Mouse (Mus musculus) small intestine, adult 2 months (tissue): ENCODE measurements around the gene Ckap2l. TPM values are rescaled to one million over a fixed set of nuclear protein-coding genes. Genes with fewer than 3 reads are reported as not detected.

Experiments
- H3K27ac ChIP-seq: fragments of 200-500 bp; 2 replicates; pipeline ENCODE4 v1.5.1; 2012; ENCODE audit warnings: low read depth, low read length, control low read depth, inconsistent platforms; ENCODE audit not compliant: insufficient read depth
- H3K27me3 ChIP-seq: fragments of 200-500 bp; 2 replicates; pipeline ENCODE4 v1.6.1; 2012; ENCODE audit warnings: mild to moderate bottlenecking, moderate library complexity, low read length, inconsistent platforms; ENCODE audit not compliant: control insufficient read depth, insufficient read depth
- H3K36me3 ChIP-seq: fragments of 200-500 bp; 2 replicates; pipeline ENCODE4 v1.6.1; 2012; ENCODE audit warnings: mild to moderate bottlenecking, low read length, control low read depth, inconsistent platforms; ENCODE audit not compliant: control insufficient read depth, insufficient read depth
- H3K4me1 ChIP-seq: fragments of 200-500 bp; 2 replicates; pipeline ENCODE4 v1.6.1; 2012; ENCODE audit warnings: low read length, inconsistent platforms, mixed read lengths; ENCODE audit not compliant: control insufficient read depth, insufficient read depth, insufficient read length
- H3K4me3 ChIP-seq: fragments of 200-500 bp; 2 replicates; pipeline ENCODE4 v1.5.1; 2012; ENCODE audit warnings: low read depth, mild to moderate bottlenecking, control low read depth, inconsistent platforms, low read length, moderate library complexity
- CTCF ChIP-seq: fragments of 200-500 bp; IDR thresholded peaks from 2 replicates; pipeline ENCODE4 v1.5.1; 2012; ENCODE audit warnings: low read depth, mild to moderate bottlenecking, control low read depth, inconsistent platforms, low read length, moderate library complexity, mixed read lengths; ENCODE audit not compliant: insufficient replicate concordance, insufficient read length; ENCODE audit errors: extremely low read depth
- POLR2A ChIP-seq: fragments of 200-500 bp; IDR thresholded peaks from 2 replicates; pipeline ENCODE4 v1.6.1; 2012; ENCODE audit warnings: low read depth, mild to moderate bottlenecking, control low read depth, inconsistent platforms, low read length, moderate library complexity
- WGBS: fragments of 180-500 bp; shearing (Covaris S2); methylation state at CpG from one replicate; pipeline ENCODE4 v1.1.7; 2018; 5-methylcytosine and 5-hydroxymethylcytosine counted together
- polyA plus RNA-seq: library from polyadenylated mRNA; depleted of rRNA; stranded (reverse); fragments of >200 nt; gene quantifications from 2 replicates; pipeline ENCODE4 v1.2.3, GENCODE M21; 2012

The Ckap2l gene
- polyA plus RNA-seq, 1 experiment = 0.91 TPM

GRCm38 (mm10) chr2:129254076-129254475, 42.9 kb downstream of the Ckap2l start:
- Histone ChIP-seq H3K4me3 (no peak overlapping the region), H3K27ac (no peak overlapping the region), H3K36me3 (no peaks in the 10 kb centered on the region), H3K4me1 (peaks cover 17% of the 10 kb centered on the region), H3K27me3 (0 out of 2 replicates have a peak, but pooled peaks cover 5% of the 10 kb centered on the region)
- 18% methylated on average over 2 of the region's 2 CpGs for WGBS
- TF ChIP-seq POLR2A (no peak), CTCF (no peak)

GRCm38 (mm10) chr2:129253631-129253970, 43.4 kb downstream of the Ckap2l start:
- WGBS = 53% methylated on average over 2 of the region's 2 CpGs
- Histone ChIP-seq H3K27ac (no peak overlapping the region), H3K36me3 (no peaks in the 10 kb centered on the region), H3K4me1 (peaks cover 19% of the 10 kb centered on the region), H3K27me3 (0 out of 2 replicates have a peak, but pooled peaks cover 5% of the 10 kb centered on the region), H3K4me3 (no peak overlapping the region)
- no peak for TF ChIP-seq CTCF
- no peak for TF ChIP-seq POLR2A

DNA sequence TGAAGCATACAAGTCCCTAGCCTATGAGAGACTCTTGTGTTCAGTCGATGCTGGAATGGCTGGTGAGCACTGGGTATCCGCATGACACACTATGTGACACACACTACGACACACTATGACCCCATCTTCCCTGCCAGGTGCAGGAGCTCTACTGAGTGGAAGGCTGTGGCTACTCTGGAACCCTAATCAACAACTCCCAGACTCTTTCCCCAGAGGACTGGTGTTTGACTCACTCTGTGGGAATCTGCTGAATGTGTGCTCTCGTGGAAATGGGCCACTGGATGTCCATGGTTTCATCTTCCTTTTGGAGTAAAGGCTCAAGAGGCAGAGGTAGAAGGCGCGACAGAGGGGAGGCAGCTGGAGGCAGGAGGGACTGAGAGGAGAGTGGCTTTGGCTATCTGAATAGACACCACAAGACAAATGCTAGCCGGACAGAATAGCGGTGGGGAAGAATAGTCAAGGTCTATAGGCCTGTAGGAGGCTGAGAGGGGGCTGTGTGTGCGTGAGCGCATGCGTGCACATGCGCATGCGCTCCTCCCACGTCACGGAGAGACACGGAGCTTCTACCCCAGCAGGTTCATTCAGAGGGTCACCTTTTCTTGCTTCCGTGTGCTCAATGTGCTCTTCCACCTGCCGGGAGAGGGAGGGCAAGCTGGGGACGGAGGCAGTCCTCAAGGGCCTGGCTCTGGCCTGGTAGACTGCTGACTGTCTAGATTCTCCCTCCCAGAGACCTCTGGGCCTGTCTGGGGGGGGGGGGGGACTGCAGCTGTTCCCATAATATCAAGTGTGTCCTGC, 44.0 kb downstream of the Ckap2l start:
- Histone ChIP-seq H3K27me3 (0 out of 2 replicates have a peak, but pooled peaks cover 5% of the 10 kb centered on the region), H3K36me3 (no peaks in the 10 kb centered on the region), H3K4me1 (peaks cover 23% of the 10 kb centered on the region), H3K4me3 (no peak overlapping the region), H3K27ac (no peak overlapping the region)
- TF ChIP-seq POLR2A = no peak
- no peak for TF ChIP-seq CTCF
- WGBS = 79% methylated on average over 19 of the region's 19 CpGs

DNA sequence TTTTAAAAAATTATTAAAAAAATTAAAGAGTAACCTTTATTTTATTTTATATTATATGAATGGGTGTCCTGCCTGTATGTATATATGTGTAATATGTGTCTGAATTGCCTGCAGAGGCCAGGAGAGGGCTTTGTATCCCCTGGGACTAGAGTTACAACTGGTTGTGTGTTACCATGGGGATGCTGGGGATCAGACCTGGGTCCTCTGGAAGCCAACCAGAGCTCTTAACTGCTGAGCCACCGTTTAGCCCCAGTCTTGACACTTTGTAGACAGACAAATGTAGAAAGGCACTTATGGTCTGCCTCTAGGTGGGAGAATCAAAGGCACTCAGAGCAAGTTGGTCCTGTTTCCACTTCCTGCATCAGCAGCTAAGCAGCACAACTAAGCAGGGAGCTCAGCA, 47.7 kb downstream of the Ckap2l start:
- WGBS = 71% methylated on average over 1 of the region's 1 CpGs
- TF ChIP-seq CTCF (no peak), POLR2A (no peak)

GRCm38 (mm10) chr2:129247707-129248121, 49.3 kb downstream of the Ckap2l start:
- peak overlapping the region; percentile 99 for H3K27ac ChIP-seq
- TF ChIP-seq POLR2A (no peak), CTCF (no peak)
- WGBS = 26% methylated on average over 7 of the region's 7 CpGs
- peaks cover 33% of the 10 kb centered on the region for H3K4me1 ChIP-seq
- H3K36me3 ChIP-seq = no peaks in the 10 kb centered on the region
- H3K4me3 ChIP-seq = no peak overlapping the region; the same call in 1 of the 2 replicates
- no peaks in the 10 kb centered on the region for H3K27me3 ChIP-seq

More for the DNA sequence above, 47.7 kb downstream of the Ckap2l start:
- H3K27me3 ChIP-seq = no peaks in the 10 kb centered on the region
- no peak overlapping the region for H3K4me3 ChIP-seq
- H3K4me1 ChIP-seq = peaks cover 41% of the 10 kb centered on the region
- no peaks in the 10 kb centered on the region for H3K36me3 ChIP-seq
- no peak overlapping the region for H3K27ac ChIP-seq

DNA sequence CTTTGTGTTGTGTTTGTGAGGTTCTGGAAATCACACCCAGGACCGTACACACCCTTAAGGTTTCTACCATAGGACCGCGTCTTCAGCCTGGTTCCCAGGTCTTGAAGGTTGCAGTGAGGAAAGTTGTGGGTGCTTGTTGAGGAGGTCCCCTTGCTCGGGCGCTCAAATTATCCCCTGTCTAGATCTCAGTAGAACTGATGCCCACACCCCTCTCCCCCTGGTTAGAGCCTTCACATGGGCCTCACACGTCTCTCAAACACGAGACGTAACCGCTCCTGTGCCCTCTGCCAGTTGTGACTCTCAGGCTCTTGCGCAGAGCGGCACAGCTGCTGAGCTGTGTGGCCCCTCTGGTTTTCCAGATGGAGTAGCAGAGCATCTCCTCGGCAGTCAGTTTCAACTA, 50.1 kb downstream of the Ckap2l start:
- H3K4me3 ChIP-seq = no peak overlapping the region
- peak overlapping the region; percentile 99 for H3K27ac ChIP-seq
- no peaks in the 10 kb centered on the region for H3K27me3 ChIP-seq
- WGBS = 94% methylated on average over 12 of the region's 12 CpGs
- TF ChIP-seq POLR2A (no peak), CTCF (no peak)
- peaks cover 33% of the 10 kb centered on the region for H3K4me1 ChIP-seq
- no peaks in the 10 kb centered on the region for H3K36me3 ChIP-seq

DNA sequence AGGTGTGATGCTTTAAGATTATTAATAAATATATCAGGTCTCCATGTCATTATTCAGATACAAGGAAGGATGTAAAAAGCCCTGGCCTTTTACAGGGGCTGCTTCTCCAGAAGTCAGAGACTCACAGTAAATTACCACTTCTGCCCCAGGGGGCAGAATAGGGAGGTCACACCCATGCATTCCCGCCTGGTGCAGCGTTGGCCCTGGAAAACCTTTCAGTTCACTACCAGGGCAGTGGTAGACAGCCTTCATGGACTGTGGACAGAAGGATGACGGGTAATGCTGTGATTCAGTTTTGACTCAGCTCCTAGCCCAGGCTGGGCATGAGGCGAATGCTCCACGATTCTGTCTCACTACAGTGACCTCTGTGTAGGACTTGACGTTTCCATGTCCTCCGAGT, 50.6 kb downstream of the Ckap2l start:
- Histone ChIP-seq H3K27me3 (no peaks in the 10 kb centered on the region), H3K27ac (peak overlapping the region; percentile 99), H3K36me3 (no peaks in the 10 kb centered on the region), H3K4me1 (peaks cover 30% of the 10 kb centered on the region), H3K4me3 (no peak overlapping the region)
- no peak for TF ChIP-seq POLR2A
- TF ChIP-seq CTCF = no peak
- WGBS = 61% methylated on average over 7 of the region's 7 CpGs
